Mouse (Mus musculus): ENCODE measurements at regions not wholly inside any gene's neighbourhood (a gene's known extent, or its start where the extent isn't known, plus 50 kb on each side); places are given as distances from the start of the nearest gene placed in this dataset.

DNA sequence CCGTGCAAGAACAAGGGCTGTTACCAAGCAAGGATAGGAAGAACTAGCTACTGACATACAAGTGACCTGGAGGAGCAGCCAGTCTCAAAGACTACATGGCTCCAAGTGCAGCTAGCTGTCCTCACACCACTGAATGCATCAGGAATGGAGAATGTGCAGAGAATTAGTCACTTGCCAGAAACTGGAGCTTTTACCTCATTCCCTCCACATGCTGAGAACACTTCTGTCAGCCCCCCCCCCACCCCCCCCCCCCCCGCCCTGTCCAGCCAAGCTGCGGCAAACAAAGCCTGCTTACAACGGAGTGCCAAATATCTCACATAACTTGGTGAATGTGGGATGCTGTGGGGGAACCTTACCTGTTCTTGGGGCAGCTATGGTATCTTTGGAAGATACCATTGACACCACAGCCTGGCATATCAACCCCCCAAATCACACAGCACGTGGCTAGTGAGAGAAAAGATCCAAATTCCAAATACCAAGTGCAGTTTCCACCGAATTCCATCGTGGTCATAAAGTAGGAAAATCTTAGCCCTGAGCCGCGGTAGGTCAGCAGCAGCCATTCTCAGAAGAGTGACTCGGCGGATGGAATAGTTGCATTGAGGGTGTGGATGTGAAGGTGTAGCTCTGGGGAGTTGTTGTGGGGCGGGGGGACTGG lies 126.3 kb downstream of the Gadd45g start:
- in situ Hi-C loops (cut with MboI, MseI) = no loop called here

DNA sequence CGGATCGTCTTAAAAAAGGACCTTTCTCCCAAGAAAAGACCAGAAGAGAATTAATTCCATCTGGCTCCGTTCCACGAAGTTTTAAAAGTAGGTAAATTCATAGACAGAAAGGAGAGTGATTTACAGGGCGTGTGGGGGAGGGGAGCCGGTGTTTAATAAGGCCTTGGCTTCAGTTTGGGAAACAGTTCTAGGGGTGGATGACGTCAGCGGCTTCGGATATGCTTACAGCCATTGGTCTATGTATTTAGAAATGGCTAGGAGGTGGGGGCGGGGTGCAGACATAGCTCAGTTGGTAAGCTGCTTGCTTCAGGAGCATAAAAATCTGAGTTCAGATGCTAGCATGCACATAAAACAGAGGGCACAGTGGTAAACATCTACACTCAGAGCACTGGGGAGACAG lies 127.0 kb downstream of the Gadd45g start:
- in situ Hi-C loops (cut with MboI, MseI) = no loop called here

GRCm38 (mm10) chr13:51974101-51974500 lies 127.6 kb downstream of the Gadd45g start:
- in situ Hi-C loops (cut with MboI, MseI) = no loop called here

- in situ Hi-C loops (cut with MboI, MseI) = no loop called here
Measured at GRCm38 (mm10) chr13:51975330-51975729, 128.9 kb downstream of the Gadd45g start.

DNA sequence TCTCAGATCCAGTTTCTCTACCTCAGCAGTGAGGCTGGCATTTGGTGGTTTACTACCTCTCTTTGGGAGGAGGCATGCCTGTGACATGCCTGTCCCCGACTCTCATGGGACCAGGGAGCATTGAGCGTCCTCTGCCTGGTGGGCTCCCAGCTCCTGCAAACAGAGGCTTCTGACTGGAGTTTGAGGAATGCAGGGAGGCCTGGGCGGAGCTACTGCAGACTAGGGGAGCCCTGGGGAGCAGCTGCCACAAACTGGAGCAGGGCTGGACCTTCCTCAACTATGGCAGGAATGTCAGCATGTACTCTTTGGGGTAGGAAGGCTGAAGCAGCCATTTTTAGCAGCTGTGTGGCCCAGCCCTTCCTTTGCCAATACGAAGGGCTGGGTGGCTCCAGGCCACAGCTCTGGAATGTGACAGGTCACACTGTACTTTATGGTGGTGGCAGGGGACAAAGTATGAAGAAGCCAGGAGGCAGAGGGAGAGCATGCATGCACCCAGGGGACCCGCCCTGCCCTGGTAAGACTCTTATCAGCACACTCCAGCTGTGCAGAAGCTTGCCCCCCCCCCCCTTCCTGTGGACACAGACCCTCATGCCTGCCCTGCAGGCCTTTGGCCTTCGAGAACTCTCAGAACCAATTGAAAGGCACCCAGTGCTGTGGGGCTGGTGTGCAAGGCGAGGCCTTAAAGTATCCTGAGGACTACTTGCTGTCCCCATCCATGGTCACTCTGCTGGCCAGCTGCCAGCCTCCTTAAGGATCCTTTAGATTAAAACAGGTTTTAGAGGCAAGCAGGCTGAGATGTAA lies 129.5 kb downstream of the Gadd45g start:
- in situ Hi-C loops (cut with MboI, MseI) = no loop called here

DNA sequence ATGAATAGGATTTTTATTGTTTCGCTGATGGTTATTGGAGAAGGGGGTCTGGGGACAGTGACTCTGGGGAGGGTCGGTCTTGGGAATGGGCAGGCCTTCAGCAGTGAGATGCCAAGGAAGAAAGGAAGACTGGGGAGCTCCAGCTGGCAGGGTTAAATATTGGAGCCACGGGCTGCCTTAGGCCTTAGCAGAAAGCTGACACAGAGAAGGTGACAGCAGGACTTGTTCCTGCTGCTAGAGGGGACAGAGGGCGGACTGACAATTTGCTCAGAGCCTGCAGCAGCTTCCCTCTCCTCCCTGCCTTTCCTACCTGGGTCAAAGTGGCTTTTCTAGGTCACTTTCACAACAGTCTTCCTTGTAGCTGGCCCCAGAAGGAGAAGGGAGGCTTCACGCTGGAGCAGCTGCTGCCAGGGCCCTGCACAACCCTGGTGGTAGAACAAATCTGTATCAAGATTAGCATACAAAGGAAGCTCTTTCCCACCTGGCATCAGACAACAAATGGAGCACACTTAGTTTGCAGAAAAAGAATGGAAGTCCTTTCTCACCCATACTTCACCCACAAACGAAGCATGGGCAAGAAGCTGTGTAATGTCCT lies 130.2 kb downstream of the Gadd45g start:
- in situ Hi-C loops (cut with MboI, MseI) = no loop called here

- in situ Hi-C loops (cut with MboI, MseI) = no loop called here
Measured at GRCm38 (mm10) chr13:51979301-51979977, 133.0 kb downstream of the Gadd45g start.

GRCm38 (mm10) chr13:51980344-51980743 lies 133.9 kb downstream of the Gadd45g start:
- in situ Hi-C loops (cut with MboI, MseI) = no loop called here

- in situ Hi-C loops (cut with MboI, MseI) = no loop called here
Measured at GRCm38 (mm10) chr13:51983002-51983401, 136.5 kb downstream of the Gadd45g start.

GRCm38 (mm10) chr13:51983575-51983974 lies 137.1 kb downstream of the Gadd45g start:
- in situ Hi-C loops (cut with MboI, MseI) = no loop called here

DNA sequence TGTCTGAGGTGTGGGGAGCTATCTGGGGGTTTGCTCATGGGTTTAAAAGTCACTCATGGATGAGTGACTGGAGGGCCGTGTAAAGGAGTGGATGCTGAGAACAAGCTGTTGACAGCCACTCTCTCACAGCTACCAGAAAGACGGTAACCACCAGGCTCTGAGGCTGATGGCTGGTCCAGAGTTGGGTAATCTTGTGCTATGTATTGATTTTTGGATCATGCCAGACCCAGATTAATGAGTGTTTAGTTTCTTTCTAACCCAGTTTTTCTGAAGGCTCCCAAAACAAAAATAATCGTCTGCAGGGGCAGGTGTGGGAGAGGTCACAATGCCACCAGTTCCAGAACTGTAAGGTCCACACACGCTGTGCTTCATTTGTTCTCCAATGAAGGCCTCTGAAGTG lies 144.9 kb downstream of the Gadd45g start:
- in situ Hi-C loops (cut with MboI, MseI) = no loop called here

- in situ Hi-C loops (cut with MboI, MseI) = no loop called here
Measured at GRCm38 (mm10) chr13:51992878-51993277, 146.4 kb downstream of the Gadd45g start.

GRCm38 (mm10) chr13:51996163-51996562 lies 149.7 kb downstream of the Gadd45g start:
- in situ Hi-C loops (cut with MboI, MseI) = no loop called here

- in situ Hi-C loops (cut with MboI, MseI) = no loop called here
Measured at GRCm38 (mm10) chr13:51998542-51998941, 152.1 kb downstream of the Gadd45g start.

DNA sequence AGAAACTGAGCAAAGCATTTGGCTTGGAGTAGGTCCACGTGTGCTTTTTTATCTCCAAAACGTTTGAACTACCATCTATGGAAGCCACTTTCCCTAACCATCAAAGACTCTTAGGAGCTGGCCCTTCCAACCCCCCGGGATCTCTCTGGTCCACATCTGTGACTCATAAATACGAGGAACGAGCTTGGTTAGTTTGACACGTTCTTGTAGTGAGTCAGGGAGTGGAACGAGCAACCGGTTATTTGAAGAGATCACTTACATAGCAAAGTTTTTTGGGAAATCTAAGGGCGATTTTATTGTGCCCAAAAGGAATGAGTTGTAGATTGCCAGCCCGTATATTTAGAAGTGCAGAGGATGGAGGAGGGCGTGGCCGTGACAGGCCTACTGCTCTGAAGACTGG lies 155.3 kb downstream of the Gadd45g start:
- in situ Hi-C loops (cut with MboI, MseI) = loop anchor here in 1 of 2 experiments (10.0 kb wide), 1 partner anchor 1873 kb away; no protein-coding TSS in a partner anchor

DNA sequence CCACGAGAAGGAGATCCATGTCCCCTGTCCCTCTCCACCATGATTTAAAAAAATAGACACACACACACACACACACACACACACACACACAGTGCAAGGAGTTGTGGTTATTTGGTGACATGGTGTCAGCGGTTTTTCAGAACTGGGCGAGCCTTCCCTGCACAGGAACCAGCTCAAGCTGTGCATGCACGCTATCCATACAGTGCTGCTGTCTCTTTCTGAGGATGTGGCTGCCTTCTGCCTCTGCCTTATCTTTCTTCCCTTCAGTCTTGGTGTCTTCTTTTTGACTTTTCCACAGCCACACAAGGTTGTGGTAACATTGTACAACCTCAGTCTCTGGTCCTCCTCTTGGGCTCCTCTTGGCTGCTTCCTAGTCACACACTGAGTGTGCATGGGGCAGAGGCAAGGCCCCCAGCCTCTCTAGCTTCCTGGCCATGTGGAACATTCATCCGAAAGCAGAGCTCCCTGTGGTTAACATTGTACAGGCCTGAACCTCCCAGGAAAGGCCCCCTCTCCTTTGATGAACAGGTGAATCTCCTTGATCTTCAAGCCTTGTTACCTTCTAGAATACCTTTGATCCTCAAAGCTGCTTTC lies 157.6 kb downstream of the Gadd45g start:
- in situ Hi-C loops (cut with MboI, MseI) = loop anchor here in 1 of 2 experiments (10.0 kb wide), 1 partner anchor 1871 kb away; no protein-coding TSS in a partner anchor

- in situ Hi-C loops (cut with MboI, MseI) = loop anchor here in 1 of 2 experiments (10.0 kb wide), 1 partner anchor 1867 kb away; no protein-coding TSS in a partner anchor
Measured at GRCm38 (mm10) chr13:52007585-52008395, 161.3 kb downstream of the Gadd45g start.

DNA sequence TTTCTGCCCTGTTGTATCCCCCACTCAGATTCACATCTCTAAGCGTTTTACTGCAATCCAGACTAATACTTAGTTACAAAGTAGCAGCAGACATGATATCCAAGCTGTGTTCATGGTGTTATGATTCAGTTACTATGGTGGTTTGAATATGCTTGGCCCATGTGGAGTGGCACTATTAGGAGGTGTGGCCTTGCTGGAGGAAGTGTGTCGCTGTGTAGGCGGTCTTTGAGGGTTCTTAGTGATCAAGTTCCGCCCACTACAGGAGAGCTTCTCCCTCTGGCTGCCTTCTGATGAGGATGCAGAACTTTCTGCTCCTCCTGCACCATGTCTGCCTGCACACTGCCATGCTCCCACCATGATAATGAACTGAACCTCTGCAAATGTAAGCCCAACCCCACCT lies 162.8 kb downstream of the Gadd45g start:
- in situ Hi-C loops (cut with MboI, MseI) = loop anchor here in 1 of 2 experiments (10.0 kb wide), 1 partner anchor 1866 kb away; no protein-coding TSS in a partner anchor

- in situ Hi-C loops (cut with MboI, MseI) = loop anchor here in 1 of 2 experiments (10.0 kb wide), 1 partner anchor 1865 kb away; no protein-coding TSS in a partner anchor
Measured at GRCm38 (mm10) chr13:52009766-52010165, 163.3 kb downstream of the Gadd45g start.

GRCm38 (mm10) chr13:52011001-52011400 lies 164.5 kb downstream of the Gadd45g start:
- in situ Hi-C loops (cut with MboI, MseI) = no loop called here

Measured in T-helper 17 cell (primary cell).